Mouse (Mus musculus) gastrocnemius, postnatal 25 days (tissue): ENCODE results near the gene Ehd1. TPM values are rescaled to one million over a fixed set of nuclear protein-coding genes. Genes with fewer than 3 reads are reported as not detected.

Experiments used
- microRNA-seq, 2 experiments: library from miRNA; unstranded; fragments of <30 nt; microRNA quantifications; one replicate each; pipeline ENCODE4 v1.2.0; 2021; ENCODE audit warnings: borderline replicate concordance in 2 of 2
- total RNA-seq, 2 experiments: library from RNA; stranded (reverse); gene quantifications; 1 replicate in 1 of 2; 2 replicates in 1 of 2; pipeline ENCODE4 v1.2.3; 2021

The Ehd1 gene
- total RNA-seq, 2 experiments from 2014 or later, result 33.1 to 34.3 TPM

Small RNA genes within 50 kb of the gene (microRNA-seq; reads per million reads assigned to microRNA genes)
- 35.4 to 52.1 reads per million in 2 experiments for gene Mir192
- 23.6 to 47.6 reads per million in 2 experiments for gene Mir194-2
- gene Mir6989, result 0 reads per million in 2 experiments

Other genes with a start within 250 kb of the Ehd1 start
- gene Syvn1, start 230.1 kb upstream of the Ehd1 start, total RNA-seq, result 10 to 100 TPM; 15.2 to 16.2 TPM
- gene Mrpl49, start 218.9 kb upstream of the Ehd1 start, total RNA-seq, result 10 to 100 TPM; 27.2 to 29.2 TPM
- gene Fau, start 218.9 kb upstream of the Ehd1 start, total RNA-seq, result 100 to 1,000 TPM; 317 to 352 TPM
- gene Znhit2, start 215.5 kb upstream of the Ehd1 start, total RNA-seq, result 1 to 10 TPM; 6.8 to 7.7 TPM
- gene Tm7sf2, start 208.4 kb upstream of the Ehd1 start, total RNA-seq, result 1 to 10 TPM; 4.2 to 6.9 TPM
- gene Vps51, start 199.5 kb upstream of the Ehd1 start, total RNA-seq, result 10 to 100 TPM; 18.0 to 19.1 TPM
- gene Tmem262, start 196.7 kb upstream of the Ehd1 start, total RNA-seq, result not detected
- gene Gm28374, start 194.5 kb upstream of the Ehd1 start, total RNA-seq, result not detected
- gene Zfpl1, start 191.8 kb upstream of the Ehd1 start, total RNA-seq, result 10 to 100 TPM; 10.6 to 10.7 TPM
- gene Cdca5, start 191.7 kb upstream of the Ehd1 start, total RNA-seq, result under 1 TPM; 0.23 to 0.67 TPM
- gene AC131692.1, start 182.3 kb upstream of the Ehd1 start, total RNA-seq, result not detected
- gene Naaladl1, start 170.9 kb upstream of the Ehd1 start, total RNA-seq, result not detected
- 10 to 100 TPM in 1 of 2 experiments, 1 to 10 TPM in 1; 8.8 to 10.3 TPM for gene Sac3d1, start 158.1 kb upstream of the Ehd1 start, total RNA-seq
- gene Snx15, start 148.4 kb upstream of the Ehd1 start, total RNA-seq, result 10 to 100 TPM in 1 of 2 experiments, 1 to 10 TPM in 1; 8.7 to 12.4 TPM
- under 1 TPM; 0.19 to 0.72 TPM for gene Batf2, start 135.7 kb upstream of the Ehd1 start, total RNA-seq
- 10 to 100 TPM; 53.8 to 59.2 TPM for gene Arl2, start 135.2 kb upstream of the Ehd1 start, total RNA-seq
- not detected for gene Majin, start 92.3 kb upstream of the Ehd1 start, total RNA-seq
- not detected for gene Gpha2, start 50.3 kb upstream of the Ehd1 start, total RNA-seq
- 10 to 100 TPM; 28.8 to 32.5 TPM for gene Ppp2r5b, start 40.9 kb upstream of the Ehd1 start, total RNA-seq
- 10 to 100 TPM; 15.3 to 16.7 TPM for gene Atg2a, start 35.1 kb upstream of the Ehd1 start, total RNA-seq
- 1 to 10 TPM; 4.0 to 5.1 TPM for gene Cdc42bpg, start 29.7 kb downstream of the Ehd1 start, total RNA-seq
- gene Men1, start 58.3 kb downstream of the Ehd1 start, total RNA-seq, result 1 to 10 TPM; 5.0 to 7.0 TPM
- gene Map4k2, start 64.4 kb downstream of the Ehd1 start, total RNA-seq, result 10 to 100 TPM in 1 of 2 experiments, 1 to 10 TPM in 1; 9.2 to 14.6 TPM
- gene Sf1, start 87.0 kb downstream of the Ehd1 start, total RNA-seq, result 10 to 100 TPM; 65.5 to 75.2 TPM
- gene Pygm, start 107.7 kb downstream of the Ehd1 start, total RNA-seq, result 1,000 to 10,000 TPM; 5,552 to 6,904 TPM
- 10 to 100 TPM; 16.2 to 16.4 TPM for gene Rasgrp2, start 122.6 kb downstream of the Ehd1 start, total RNA-seq
- 1 to 10 TPM in 1 of 2 experiments, under 1 TPM in 1; 0.91 to 1.4 TPM for gene Nrxn2, start 142.0 kb downstream of the Ehd1 start, total RNA-seq